Mouse (Mus musculus): ENCODE measurements around the gene Il34. TPM values are rescaled to one million over a fixed set of nuclear protein-coding genes. Genes with fewer than 3 reads are reported as not detected.

The Il34 gene
- polyA plus RNA-seq, 1 experiment from 2014 or later, result 5.3 TPM

DNA sequence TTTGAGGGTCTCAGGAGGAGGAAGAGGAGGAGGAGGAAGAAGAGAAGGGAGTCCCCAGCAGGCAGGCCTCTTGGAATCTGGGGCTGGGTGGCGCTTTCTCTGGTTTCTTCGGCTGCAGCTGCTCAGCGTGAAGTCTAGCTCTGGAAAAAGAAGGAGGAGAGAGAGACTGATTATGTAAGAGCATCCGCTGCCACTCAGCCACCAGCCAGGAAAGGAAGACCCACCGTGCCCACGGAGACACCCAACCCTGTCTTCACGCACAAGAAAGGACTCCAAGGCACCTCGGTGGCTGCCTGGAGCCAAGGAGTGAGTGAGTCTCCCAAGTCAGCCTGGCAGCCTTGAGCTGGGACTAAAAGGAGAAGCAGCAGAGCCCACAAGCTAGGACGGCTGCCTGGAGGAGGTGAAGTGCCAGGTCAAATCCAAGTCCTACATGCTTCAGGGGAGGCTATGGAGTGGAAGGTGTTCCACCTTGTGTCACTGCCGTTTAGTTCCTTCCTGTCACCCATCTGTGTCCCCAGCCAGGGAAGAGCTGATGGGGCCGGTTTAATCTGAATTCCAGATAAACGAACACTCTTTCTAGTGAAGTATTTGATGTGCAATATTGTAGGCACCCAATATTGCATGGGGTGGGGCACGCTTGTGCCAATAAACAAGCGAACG, 50.1 kb downstream of the Il34 start:
- Histone ChIP-seq H3K36me3 (no peaks in the 10 kb centered on the region), H3K4me1 (peaks cover 14% of the 10 kb centered on the region), H3K9ac (no peak overlapping the region), H3K27me3 (no peaks in the 10 kb centered on the region), H3K27ac (replicated peaks) (no peak overlapping the region; the same call in 1 of the 2 replicates), H3K9me3 (replicated peaks) (no peaks in the 10 kb centered on the region), H3K4me3 (replicated peaks) (no peak overlapping the region), H3K4me2 (replicated peaks) (no peak overlapping the region)
- WGBS, result 53% methylated on average over 15 of the region's 15 CpGs
- ATAC-seq (ENCODE audit: insufficient number of reproducible peaks, low FRiP score, low TSS enrichment, low read depth), result no peak

DNA sequence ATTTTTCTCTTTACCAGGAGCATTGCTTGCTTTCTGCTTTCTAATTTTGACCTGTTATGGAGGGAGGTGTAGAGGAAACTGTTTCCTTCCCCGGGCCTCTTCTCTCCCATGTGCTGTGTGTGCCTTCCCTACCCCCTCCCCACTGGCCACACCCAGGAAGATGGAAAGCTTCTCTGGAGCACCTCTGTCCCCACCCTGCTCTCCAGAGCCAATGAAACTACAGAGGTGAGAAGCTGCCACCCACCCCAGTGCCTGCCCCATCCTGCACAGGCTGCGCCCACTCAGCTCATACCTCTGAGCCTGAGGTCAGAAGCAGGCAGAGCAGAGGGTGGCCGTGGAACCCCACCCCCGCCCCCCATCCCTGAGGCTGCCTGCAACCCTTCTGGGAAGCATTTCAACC, 51.0 kb downstream of the Il34 start:
- Histone ChIP-seq H3K4me2 (replicated peaks) (no peak overlapping the region), H3K4me1 (peaks cover 14% of the 10 kb centered on the region), H3K27me3 (no peaks in the 10 kb centered on the region), H3K9me3 (replicated peaks) (no peaks in the 10 kb centered on the region), H3K4me3 (replicated peaks) (no peak overlapping the region), H3K36me3 (no peaks in the 10 kb centered on the region), H3K27ac (replicated peaks) (0 out of 2 replicates have a peak overlapping the region, but pooled peaks have one; percentile 40), H3K9ac (no peak overlapping the region)
- WGBS, result 44% methylated on average over 4 of the region's 4 CpGs
- ATAC-seq (ENCODE audit: insufficient number of reproducible peaks, low FRiP score, low TSS enrichment, low read depth), result peak; percentile 71

DNA sequence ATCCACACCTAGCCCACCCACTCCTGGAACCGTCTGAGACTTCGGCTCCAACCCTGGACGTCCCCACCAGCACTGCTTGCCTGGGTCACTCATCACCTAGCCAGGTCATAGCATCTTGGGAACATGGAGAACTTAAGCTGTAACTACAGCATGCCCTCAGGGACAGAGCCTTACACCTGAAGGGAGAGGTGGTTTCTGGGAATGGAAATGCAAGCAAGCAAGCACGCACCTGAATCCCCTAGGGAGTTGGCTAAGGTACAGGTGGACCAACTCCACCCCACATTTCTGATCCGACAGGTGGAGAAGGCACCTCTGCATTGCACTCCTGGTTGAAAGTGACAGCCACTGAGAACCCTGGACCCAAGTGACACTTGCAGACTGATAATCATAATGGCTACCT, 54.2 kb downstream of the Il34 start:
- no peaks in the 10 kb centered on the region for H3K9me3 ChIP-seq (replicated peaks)
- ATAC-seq (ENCODE audit: insufficient number of reproducible peaks, low FRiP score, low TSS enrichment, low read depth), result no peak
- H3K27me3 ChIP-seq, result no peaks in the 10 kb centered on the region
- WGBS, result 62% methylated on average over 5 of the region's 5 CpGs
- no peak overlapping the region for H3K27ac ChIP-seq (replicated peaks)
- peaks cover 14% of the 10 kb centered on the region for H3K4me1 ChIP-seq
- H3K36me3 ChIP-seq, result no peaks in the 10 kb centered on the region
- no peak overlapping the region for H3K9ac ChIP-seq
- no peak overlapping the region for H3K4me3 ChIP-seq (replicated peaks)
- H3K4me2 ChIP-seq (replicated peaks), result no peak overlapping the region

- Histone ChIP-seq H3K27ac (replicated peaks) (no peak overlapping the region), H3K27me3 (no peaks in the 10 kb centered on the region), H3K36me3 (no peaks in the 10 kb centered on the region), H3K4me1 (peaks cover 9% of the 10 kb centered on the region), H3K4me2 (replicated peaks) (no peak overlapping the region), H3K9me3 (replicated peaks) (no peaks in the 10 kb centered on the region), H3K4me3 (replicated peaks) (no peak overlapping the region), H3K9ac (no peak overlapping the region)
- ATAC-seq (ENCODE audit: insufficient number of reproducible peaks, low FRiP score, low TSS enrichment, low read depth), result no peak
- 43% methylated on average over 13 of the region's 13 CpGs for WGBS
Observed at GRCm38 (mm10) chr8:110750269-110750668, 55.5 kb downstream of the Il34 start.

GRCm38 (mm10) chr8:110749500-110750170, 56.1 kb downstream of the Il34 start:
- H3K27me3 ChIP-seq, result no peaks in the 10 kb centered on the region
- peaks cover 3% of the 10 kb centered on the region; the same call in 1 of the 2 replicates for H3K4me1 ChIP-seq
- H3K36me3 ChIP-seq, result no peaks in the 10 kb centered on the region
- 59% methylated on average over 10 of the region's 10 CpGs for whole genome bisulfite sequencing
- H3K9ac ChIP-seq, result no peak overlapping the region
- H3K4me2 ChIP-seq (replicated peaks), result no peak overlapping the region
- no peak overlapping the region for H3K4me3 ChIP-seq (replicated peaks)
- no peaks in the 10 kb centered on the region for H3K9me3 ChIP-seq (replicated peaks)
- H3K27ac ChIP-seq (replicated peaks), result no peak overlapping the region
- ATAC-seq (ENCODE audit: insufficient number of reproducible peaks, low FRiP score, low TSS enrichment, low read depth), result no peak

DNA sequence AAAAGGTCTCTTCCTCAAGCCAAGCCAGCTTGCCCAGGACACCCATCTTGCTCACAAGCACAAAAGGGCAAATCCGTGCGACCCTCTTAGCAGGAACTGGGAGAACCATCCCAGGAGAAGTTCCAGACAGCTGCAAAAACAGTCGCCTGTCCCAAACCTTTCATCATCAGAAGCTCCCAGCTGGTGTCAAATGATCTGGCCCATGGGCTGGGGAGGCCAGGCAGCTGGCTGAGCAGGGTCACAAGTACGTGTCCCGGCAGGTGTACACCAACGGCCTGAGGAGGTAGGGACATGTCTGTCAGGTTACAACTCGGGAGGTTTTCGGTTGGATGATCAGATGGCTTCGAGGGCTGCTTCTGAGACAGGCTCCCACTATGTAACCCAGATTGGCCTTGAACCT, 59.1 kb downstream of the Il34 start:
- 49% methylated on average over 9 of the region's 9 CpGs for WGBS
- H3K27ac ChIP-seq (replicated peaks), result no peak overlapping the region
- no peak overlapping the region for H3K4me2 ChIP-seq (replicated peaks)
- H3K4me1 ChIP-seq, result no peaks in the 10 kb centered on the region
- no peaks in the 10 kb centered on the region for H3K27me3 ChIP-seq
- no peaks in the 10 kb centered on the region for H3K9me3 ChIP-seq (replicated peaks)
- H3K36me3 ChIP-seq, result 0 out of 2 replicates have a peak, but pooled peaks cover 4% of the 10 kb centered on the region
- H3K9ac ChIP-seq, result no peak overlapping the region
- ATAC-seq (ENCODE audit: insufficient number of reproducible peaks, low FRiP score, low TSS enrichment, low read depth), result no peak
- no peak overlapping the region for H3K4me3 ChIP-seq (replicated peaks)

DNA sequence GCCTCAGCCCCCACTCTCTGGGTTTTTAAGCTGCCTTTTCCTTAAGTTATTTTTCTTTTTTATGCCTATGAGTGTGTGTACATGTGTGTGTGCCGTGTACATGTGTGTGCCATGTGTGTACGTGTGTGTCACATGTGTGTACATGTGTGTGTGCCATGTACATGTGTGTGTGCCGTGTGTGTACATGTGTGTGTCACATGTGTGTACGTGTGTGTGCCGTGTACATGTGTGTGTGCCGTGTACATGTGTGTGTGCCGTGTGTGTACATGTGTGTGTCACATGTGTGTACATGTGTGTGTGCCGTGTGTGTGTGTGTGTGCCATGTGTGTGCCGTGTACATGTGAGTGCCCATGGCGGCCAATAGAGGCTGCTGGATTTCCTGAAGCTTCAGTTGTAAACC, 60.6 kb downstream of the Il34 start:
- H3K4me3 ChIP-seq (replicated peaks), result no peak overlapping the region
- no peaks in the 10 kb centered on the region for H3K4me1 ChIP-seq
- no peaks in the 10 kb centered on the region for H3K9me3 ChIP-seq (replicated peaks)
- H3K27ac ChIP-seq (replicated peaks), result no peak overlapping the region
- WGBS, result 89% methylated on average over 10 of the region's 10 CpGs
- 0 out of 2 replicates have a peak, but pooled peaks cover 14% of the 10 kb centered on the region for H3K36me3 ChIP-seq
- H3K27me3 ChIP-seq, result no peaks in the 10 kb centered on the region
- no peak overlapping the region for H3K4me2 ChIP-seq (replicated peaks)
- H3K9ac ChIP-seq, result no peak overlapping the region
- no peak for ATAC-seq (ENCODE audit: insufficient number of reproducible peaks, low FRiP score, low TSS enrichment, low read depth)

GRCm38 (mm10) chr8:110742452-110742818, 63.3 kb downstream of the Il34 start:
- WGBS, result 90% methylated on average over 5 of the region's 5 CpGs
- H3K4me1 ChIP-seq, result no peaks in the 10 kb centered on the region
- no peak overlapping the region for H3K27ac ChIP-seq (replicated peaks)
- H3K9ac ChIP-seq, result no peak overlapping the region
- no peak overlapping the region for H3K4me2 ChIP-seq (replicated peaks)
- H3K36me3 ChIP-seq, result peaks cover 41% of the 10 kb centered on the region
- ATAC-seq (ENCODE audit: insufficient number of reproducible peaks, low FRiP score, low TSS enrichment, low read depth), result no peak
- H3K27me3 ChIP-seq, result no peaks in the 10 kb centered on the region
- H3K4me3 ChIP-seq (replicated peaks), result no peak overlapping the region
- H3K9me3 ChIP-seq (replicated peaks), result no peaks in the 10 kb centered on the region

DNA sequence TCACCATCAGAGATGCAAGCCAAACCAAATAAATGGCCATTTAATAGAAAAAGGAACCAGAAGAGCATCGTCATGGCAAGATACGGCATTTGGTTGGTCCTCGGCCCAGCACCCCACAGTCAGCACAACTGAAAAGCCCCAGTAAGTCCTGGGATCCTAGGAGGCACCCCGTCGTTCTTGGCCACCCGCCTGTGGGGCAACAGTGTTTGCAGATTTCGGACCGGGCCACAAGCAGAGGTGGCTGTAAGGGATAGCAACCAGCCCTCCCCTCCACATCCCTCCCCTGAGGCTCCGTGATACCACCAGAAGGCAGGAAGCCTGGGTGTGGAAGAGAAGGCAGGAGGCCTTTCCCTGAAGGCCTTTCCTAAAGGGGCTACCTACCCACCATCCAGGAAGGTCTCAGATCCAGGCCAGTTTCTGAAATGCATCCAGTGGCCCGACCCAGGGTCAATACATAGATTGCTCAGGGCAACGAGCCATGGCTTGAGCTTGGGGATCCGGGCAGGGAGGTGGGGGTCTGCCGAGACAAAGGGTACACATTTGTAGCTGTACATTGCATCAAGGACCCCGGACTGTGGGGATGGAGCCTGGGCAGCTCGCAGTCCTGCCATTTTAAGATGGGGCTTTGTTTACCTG, 63.8 kb downstream of the Il34 start:
- H3K36me3 ChIP-seq, result peaks cover 46% of the 10 kb centered on the region
- no peak overlapping the region for H3K9ac ChIP-seq
- 74% methylated on average over 15 of the region's 15 CpGs for WGBS
- H3K4me3 ChIP-seq (replicated peaks), result no peak overlapping the region
- no peaks in the 10 kb centered on the region for H3K27me3 ChIP-seq
- ATAC-seq (ENCODE audit: insufficient number of reproducible peaks, low FRiP score, low TSS enrichment, low read depth), result no peak
- no peaks in the 10 kb centered on the region for H3K4me1 ChIP-seq
- H3K27ac ChIP-seq (replicated peaks), result no peak overlapping the region
- H3K4me2 ChIP-seq (replicated peaks), result no peak overlapping the region
- no peaks in the 10 kb centered on the region for H3K9me3 ChIP-seq (replicated peaks)

DNA sequence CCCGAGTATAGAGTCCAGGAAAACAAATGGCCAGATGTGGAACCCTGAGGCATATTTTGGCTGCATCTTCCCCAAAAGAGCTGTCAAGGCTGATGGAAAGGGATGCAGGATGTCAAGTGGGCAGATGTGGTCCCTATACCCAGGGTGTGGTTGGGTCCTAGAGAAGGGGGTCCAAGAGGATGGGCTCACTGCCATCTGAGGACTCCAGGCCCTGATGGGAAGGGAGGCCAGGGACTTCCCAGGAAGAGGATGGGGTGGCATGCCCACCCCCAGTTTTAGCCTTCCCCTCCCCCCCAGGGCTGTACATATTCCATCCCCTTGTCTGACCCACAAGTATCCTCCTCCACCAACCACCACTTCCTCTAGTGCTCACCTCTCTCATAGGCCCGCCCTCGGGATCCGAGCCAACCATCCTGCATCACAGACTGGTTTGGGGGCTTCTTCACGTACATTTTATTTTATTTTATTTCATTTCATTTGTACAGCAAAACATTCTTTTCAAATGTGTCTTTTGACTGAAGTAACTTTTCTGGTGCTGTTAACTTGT, 65.0 kb downstream of the Il34 start:
- no peaks in the 10 kb centered on the region for H3K27me3 ChIP-seq
- no peak for ATAC-seq (ENCODE audit: insufficient number of reproducible peaks, low FRiP score, low TSS enrichment, low read depth)
- H3K36me3 ChIP-seq, result peaks cover 57% of the 10 kb centered on the region
- H3K9ac ChIP-seq, result no peak overlapping the region
- no peak overlapping the region for H3K4me2 ChIP-seq (replicated peaks)
- no peaks in the 10 kb centered on the region for H3K9me3 ChIP-seq (replicated peaks)
- WGBS, result 81% methylated on average over 5 of the region's 5 CpGs
- H3K4me3 ChIP-seq (replicated peaks), result no peak overlapping the region
- H3K4me1 ChIP-seq, result no peaks in the 10 kb centered on the region
- no peak overlapping the region for H3K27ac ChIP-seq (replicated peaks)

DNA sequence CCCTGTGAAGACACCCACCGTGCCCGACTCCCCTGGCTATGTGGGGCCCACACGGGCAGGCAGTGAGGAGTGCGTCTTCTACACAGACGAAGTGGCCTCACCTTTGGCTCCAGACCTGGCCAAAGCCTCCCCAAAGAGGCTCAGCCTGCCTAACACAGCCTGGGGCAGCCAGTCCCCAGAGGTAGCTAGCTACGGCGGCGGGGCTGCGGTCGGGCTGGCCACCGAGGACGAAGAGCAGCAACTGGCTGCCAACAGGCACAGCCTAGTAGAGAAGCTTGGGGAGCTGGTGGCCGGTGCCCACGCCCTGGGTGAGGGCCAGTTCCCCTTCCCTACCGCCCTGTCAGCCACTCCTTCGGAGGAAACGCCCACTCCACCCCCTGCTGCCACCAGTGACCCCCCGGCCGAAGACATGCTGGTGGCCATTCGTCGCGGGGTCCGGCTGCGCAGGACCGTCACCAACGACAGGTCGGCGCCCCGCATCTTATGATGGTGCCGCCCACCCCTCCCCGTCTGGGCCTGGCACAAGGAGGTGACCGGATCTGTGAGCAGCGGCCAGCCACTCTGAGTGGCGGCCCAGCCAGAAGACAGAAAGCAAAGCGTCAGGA, 67.0 kb downstream of the Il34 start:
- WGBS, result 95% methylated on average over 35 of the region's 35 CpGs

More for the DNA sequence above, 67.0 kb downstream of the Il34 start:
- H3K9me3 ChIP-seq (replicated peaks), result no peaks in the 10 kb centered on the region
- peaks cover 70% of the 10 kb centered on the region for H3K36me3 ChIP-seq
- H3K27me3 ChIP-seq, result no peaks in the 10 kb centered on the region
- no peak overlapping the region for H3K4me2 ChIP-seq (replicated peaks)
- no peaks in the 10 kb centered on the region for H3K4me1 ChIP-seq
- no peak overlapping the region for H3K27ac ChIP-seq (replicated peaks)
- no peak for ATAC-seq (ENCODE audit: insufficient number of reproducible peaks, low FRiP score, low TSS enrichment, low read depth)
- H3K4me3 ChIP-seq (replicated peaks), result no peak overlapping the region
- H3K9ac ChIP-seq, result no peak overlapping the region

Measured in embryonic facial prominence, embryonic 15.5 days (tissue).